Mouse (Mus musculus) stomach, embryonic 14.5 days (tissue): ENCODE data around the gene Mmp10. TPM values are rescaled to one million over a fixed set of nuclear protein-coding genes. Genes with fewer than 3 reads are reported as not detected.

Source experiments
- ATAC-seq: fragments of 200-750 bp; cut with Nextera tagmentation; 2 replicates; pipeline ENCODE4 v1.8.0; 2017; ENCODE audit warnings: low read depth, moderate TSS enrichment; ENCODE audit not compliant: insufficient number of reproducible peaks, insufficient read depth, low FRiP score
- H3K27ac ChIP-seq: fragments of 300-500 bp; sonication (generic); 2 replicates; pipeline ENCODE4 v1.5.1; 2014; ENCODE audit warnings: mild to moderate bottlenecking, low read length, moderate library complexity, mixed read lengths
- H3K27me3 ChIP-seq: fragments of 300-500 bp; sonication (generic); 2 replicates; pipeline ENCODE4 v1.6.1; 2014; ENCODE audit warnings: low read length, control low read depth, mixed read lengths; ENCODE audit not compliant: control insufficient read depth, insufficient read depth
- H3K36me3 ChIP-seq: fragments of 300-500 bp; sonication (generic); 2 replicates; pipeline ENCODE4 v1.6.1; 2014; ENCODE audit warnings: mild to moderate bottlenecking, control low read depth, low read length, moderate library complexity, mixed read lengths; ENCODE audit not compliant: control insufficient read depth, insufficient read depth
- H3K4me1 ChIP-seq: fragments of 300-500 bp; sonication (generic); 2 replicates; pipeline ENCODE4 v1.6.1; 2014; ENCODE audit warnings: low read length, control low read depth, mixed read lengths; ENCODE audit not compliant: control insufficient read depth, insufficient read depth
- H3K4me2 ChIP-seq: fragments of 300-500 bp; sonication (generic); replicated peaks from 2 replicates; pipeline ENCODE4 v1.6.1; 2014; ENCODE audit warnings: low read depth, low read length, control low read depth
- H3K4me3 ChIP-seq: fragments of 300-500 bp; sonication (generic); 2 replicates; pipeline ENCODE4 v1.5.1; 2014; ENCODE audit warnings: low read depth, low read length, control low read depth
- H3K9ac ChIP-seq: fragments of 300-500 bp; sonication (generic); replicated peaks from 2 replicates; pipeline ENCODE4 v1.6.1; 2014; ENCODE audit warnings: low read depth, mild to moderate bottlenecking, control low read depth, low read length, moderate library complexity, mixed read lengths
- H3K9me3 ChIP-seq: fragments of 300-500 bp; sonication (generic); 2 replicates; pipeline ENCODE4 v1.6.1; 2016; ENCODE audit warnings: low read depth, low read length, control low read depth; ENCODE audit not compliant: control insufficient read depth
- WGBS: fragments of 180-500 bp; shearing (Covaris S2); extraction: QIAGEN DNeasy Blood & Tissue Kit; methylation state at CpG from one replicate; pipeline ENCODE4 v1.1.7; 2014; 5-methylcytosine and 5-hydroxymethylcytosine counted together
- polyA plus RNA-seq: library from polyadenylated mRNA; unstranded; fragments of >200 nt; fragmentation: Nextera tagmentation; extraction: Ambion mirVana; gene quantifications from 2 replicates; pipeline ENCODE4 v1.2.1, GENCODE M21; 2014

The Mmp10 gene
- polyA plus RNA-seq, 1 experiment from 2014 or later = not detected

- no peak for ATAC-seq
- no peaks in the 10 kb centered on the region for H3K27me3 ChIP-seq
Observed at GRCm38 (mm10) chr9:7526255-7526940, 24.2 kb downstream of the Mmp10 start.

GRCm38 (mm10) chr9:7542763-7543162 lies 40.6 kb downstream of the Mmp10 start:
- no peak for ATAC-seq
- Histone ChIP-seq H3K9ac (no peak overlapping the region), H3K9me3 (no peaks in the 10 kb centered on the region), H3K4me2 (no peak overlapping the region), H3K4me3 (no peak overlapping the region), H3K4me1 (peaks cover 9% of the 10 kb centered on the region), H3K36me3 (no peaks in the 10 kb centered on the region), H3K27me3 (no peaks in the 10 kb centered on the region), H3K27ac (no peak overlapping the region)

More at GRCm38 (mm10) chr9:7526255-7526940, 24.2 kb downstream of the Mmp10 start:
- WGBS = 63% methylated on average over 4 of the region's 4 CpGs
- Histone ChIP-seq H3K36me3 (no peaks in the 10 kb centered on the region), H3K27ac (no peak overlapping the region), H3K4me1 (no peaks in the 10 kb centered on the region), H3K9ac (no peak overlapping the region), H3K9me3 (no peaks in the 10 kb centered on the region), H3K4me3 (no peak overlapping the region), H3K4me2 (no peak overlapping the region)

DNA sequence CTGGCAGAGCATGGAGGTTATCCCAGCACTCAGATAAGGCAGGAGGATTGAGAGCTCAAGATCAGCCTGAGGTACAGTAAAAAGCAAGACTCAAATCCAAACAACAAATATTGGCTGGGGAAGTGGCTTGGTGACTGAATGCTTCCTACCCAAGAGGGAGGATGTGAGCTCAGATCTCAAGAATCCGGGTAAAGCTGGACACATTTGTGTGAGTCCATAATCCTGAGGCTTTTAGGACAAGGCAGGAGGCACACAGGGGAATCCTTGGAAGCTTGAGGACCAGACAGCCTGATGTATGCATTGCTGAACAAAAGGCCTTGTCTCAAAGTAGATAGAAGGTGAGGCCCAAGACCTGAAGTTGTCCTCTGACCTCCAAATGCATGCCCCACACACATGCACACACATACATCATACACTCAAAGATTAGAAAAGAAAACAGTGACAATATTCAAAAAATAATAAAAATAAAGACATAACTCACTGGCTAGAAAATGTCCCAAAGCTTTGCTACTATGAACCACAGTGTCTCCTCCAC lies 42.8 kb downstream of the Mmp10 start:
- no peak overlapping the region for H3K4me3 ChIP-seq
- H3K4me2 ChIP-seq = no peak overlapping the region
- no peak for ATAC-seq
- H3K36me3 ChIP-seq = no peaks in the 10 kb centered on the region
- H3K9me3 ChIP-seq = no peaks in the 10 kb centered on the region
- H3K27ac ChIP-seq = peak overlapping the region; percentile 44
- 37% methylated on average over 1 of the region's 1 CpGs for WGBS
- peaks cover 9% of the 10 kb centered on the region for H3K4me1 ChIP-seq
- no peaks in the 10 kb centered on the region for H3K27me3 ChIP-seq
- H3K9ac ChIP-seq = no peak overlapping the region

GRCm38 (mm10) chr9:7545471-7545870 lies 43.3 kb downstream of the Mmp10 start:
- H3K27ac ChIP-seq = peak overlapping the region; percentile 44; the same call in 1 of the 2 replicates
- H3K9ac ChIP-seq = no peak overlapping the region
- no peaks in the 10 kb centered on the region for H3K27me3 ChIP-seq
- WGBS = 36% methylated on average over 1 of the region's 1 CpGs
- H3K4me1 ChIP-seq = peaks cover 9% of the 10 kb centered on the region
- ATAC-seq = peak; percentile 90
- H3K36me3 ChIP-seq = no peaks in the 10 kb centered on the region
- H3K4me2 ChIP-seq = no peak overlapping the region
- no peak overlapping the region for H3K4me3 ChIP-seq
- H3K9me3 ChIP-seq = no peaks in the 10 kb centered on the region

DNA sequence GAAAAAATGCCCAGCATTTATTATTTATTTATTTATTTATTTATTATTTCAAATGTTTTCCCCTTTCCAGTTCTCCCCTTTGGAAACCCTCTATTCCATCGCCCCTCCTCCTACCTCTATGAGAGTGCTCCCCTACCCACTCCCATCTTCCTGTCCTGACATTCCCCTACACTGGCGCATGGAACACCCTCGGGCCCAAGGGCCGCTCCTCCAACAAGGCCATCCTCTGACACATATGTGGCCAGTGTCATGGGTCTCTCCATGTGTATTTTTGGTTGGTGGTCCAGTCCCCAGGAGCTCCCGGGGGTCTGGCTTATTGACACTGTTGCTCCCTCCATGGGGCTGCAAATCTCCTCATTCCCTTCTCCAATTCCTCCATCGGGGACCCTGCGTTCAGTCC lies 43.8 kb downstream of the Mmp10 start:
- H3K27ac ChIP-seq = peak overlapping the region; percentile 69; the same call in 1 of the 2 replicates
- ATAC-seq = no peak
- H3K36me3 ChIP-seq = no peaks in the 10 kb centered on the region

GRCm38 (mm10) chr9:7551943-7552342 lies 49.8 kb downstream of the Mmp10 start:
- no peaks in the 10 kb centered on the region for H3K36me3 ChIP-seq
- no peak overlapping the region for H3K4me3 ChIP-seq
- ATAC-seq = no peak
- H3K27ac ChIP-seq = no peak overlapping the region
- H3K27me3 ChIP-seq = no peaks in the 10 kb centered on the region
- no peaks in the 10 kb centered on the region for H3K4me1 ChIP-seq
- no peak overlapping the region for H3K9ac ChIP-seq
- no peak overlapping the region for H3K4me2 ChIP-seq
- H3K9me3 ChIP-seq = no peaks in the 10 kb centered on the region

More for the DNA sequence above, 43.8 kb downstream of the Mmp10 start:
- Histone ChIP-seq H3K27me3 (no peaks in the 10 kb centered on the region), H3K4me1 (peaks cover 9% of the 10 kb centered on the region), H3K9ac (no peak overlapping the region), H3K4me3 (no peak overlapping the region), H3K4me2 (no peak overlapping the region), H3K9me3 (no peaks in the 10 kb centered on the region)
- 87% methylated on average over 7 of the region's 7 CpGs for WGBS

- no peak overlapping the region for H3K9ac ChIP-seq
- ATAC-seq = no peak
- 76% methylated on average over 3 of the region's 3 CpGs for WGBS
Observed at GRCm38 (mm10) chr9:7553536-7553935, 51.4 kb downstream of the Mmp10 start.

DNA sequence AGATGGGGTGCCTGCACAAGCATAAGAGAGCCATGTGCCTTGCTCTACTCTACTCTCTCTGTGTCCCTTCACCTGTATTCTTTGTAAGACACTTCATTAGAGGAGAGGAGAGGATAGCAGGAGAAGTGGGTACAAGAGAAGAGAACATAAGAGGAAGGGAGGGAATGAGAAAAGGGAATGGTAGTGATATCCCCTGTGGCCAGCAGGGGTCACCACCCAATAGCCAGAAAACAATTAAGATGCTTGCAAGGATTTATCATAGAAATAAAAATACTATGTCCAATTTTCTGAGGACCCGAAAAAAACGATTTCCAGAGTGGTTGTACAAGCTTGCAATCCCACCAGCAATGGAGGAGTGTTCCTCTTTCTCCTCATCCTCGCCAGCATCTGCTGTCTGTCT lies 52.2 kb downstream of the Mmp10 start:
- 53% methylated on average over 3 of the region's 3 CpGs for WGBS
- ATAC-seq = no peak
- no peaks in the 10 kb centered on the region for H3K9me3 ChIP-seq
- no peak overlapping the region for H3K4me3 ChIP-seq
- no peak overlapping the region for H3K9ac ChIP-seq
- H3K4me1 ChIP-seq = no peaks in the 10 kb centered on the region; the same call in 1 of the 2 replicates
- no peak overlapping the region for H3K4me2 ChIP-seq
- H3K27ac ChIP-seq = no peak overlapping the region
- H3K27me3 ChIP-seq = no peaks in the 10 kb centered on the region
- no peaks in the 10 kb centered on the region for H3K36me3 ChIP-seq

More at GRCm38 (mm10) chr9:7553536-7553935, 51.4 kb downstream of the Mmp10 start:
- Histone ChIP-seq H3K4me1 (no peaks in the 10 kb centered on the region), H3K9me3 (no peaks in the 10 kb centered on the region), H3K27me3 (no peaks in the 10 kb centered on the region), H3K4me2 (no peak overlapping the region), H3K27ac (no peak overlapping the region), H3K36me3 (no peaks in the 10 kb centered on the region), H3K4me3 (no peak overlapping the region)
